Mouse (Mus musculus) heart, embryonic 12.5 days (tissue): Measurements from ENCODE around the gene Speg. TPM values are rescaled to one million over a fixed set of nuclear protein-coding genes. Genes with fewer than 3 reads are reported as not detected.

ENCODE experiments used
- ATAC-seq: fragments of 200-750 bp; cut with Nextera tagmentation; 2 replicates; pipeline ENCODE4 v1.8.0; 2017; ENCODE audit warnings: moderate TSS enrichment, moderate library complexity; ENCODE audit not compliant: insufficient number of reproducible peaks, low FRiP score
- H3K27ac ChIP-seq: fragments of 300-500 bp; sonication (generic); 2 replicates; pipeline ENCODE4 v1.5.1; 2016; ENCODE audit warnings: mild to moderate bottlenecking, moderate library complexity; ENCODE audit not compliant: poor library complexity, severe bottlenecking
- H3K27me3 ChIP-seq: fragments of 300-500 bp; sonication (generic); replicated peaks from 2 replicates; pipeline ENCODE4 v1.6.1; 2016; ENCODE audit warnings: mild to moderate bottlenecking, moderate library complexity
- H3K36me3 ChIP-seq: fragments of 300-500 bp; sonication (generic); 2 replicates; pipeline ENCODE4 v1.6.1; 2016; ENCODE audit warnings: mild to moderate bottlenecking, moderate library complexity
- H3K4me1 ChIP-seq: fragments of 300-500 bp; sonication (generic); replicated peaks from 2 replicates; pipeline ENCODE4 v1.6.1; 2016; ENCODE audit warnings: mild to moderate bottlenecking
- H3K4me2 ChIP-seq: fragments of 300-500 bp; sonication (generic); 2 replicates; pipeline ENCODE4 v1.6.1; 2016; ENCODE audit warnings: mild to moderate bottlenecking, moderate library complexity
- H3K4me3 ChIP-seq: fragments of 300-500 bp; sonication (generic); 2 replicates; pipeline ENCODE4 v1.5.1; 2016; ENCODE audit warnings: mild to moderate bottlenecking
- H3K9ac ChIP-seq: fragments of 300-500 bp; sonication (generic); 2 replicates; pipeline ENCODE4 v1.6.1; 2016; ENCODE audit warnings: mild to moderate bottlenecking, moderate library complexity
- H3K9me3 ChIP-seq: fragments of 300-500 bp; sonication (generic); replicated peaks from 2 replicates; pipeline ENCODE4 v1.6.1; 2016; ENCODE audit warnings: mild to moderate bottlenecking, moderate library complexity
- WGBS: fragments of 180-500 bp; shearing (Covaris S2); methylation state at CpG from one replicate; pipeline ENCODE4 v1.1.7; 2016; 5-methylcytosine and 5-hydroxymethylcytosine counted together
- polyA plus RNA-seq: library from polyadenylated mRNA; unstranded; fragments of >200 nt; fragmentation: Nextera tagmentation; extraction: Ambion mirVana; gene quantifications from 2 replicates; pipeline ENCODE4 v1.2.1, GENCODE M21; 2016

The Speg gene
- polyA plus RNA-seq, 1 experiment from 2014 or later = 61.5 TPM

DNA sequence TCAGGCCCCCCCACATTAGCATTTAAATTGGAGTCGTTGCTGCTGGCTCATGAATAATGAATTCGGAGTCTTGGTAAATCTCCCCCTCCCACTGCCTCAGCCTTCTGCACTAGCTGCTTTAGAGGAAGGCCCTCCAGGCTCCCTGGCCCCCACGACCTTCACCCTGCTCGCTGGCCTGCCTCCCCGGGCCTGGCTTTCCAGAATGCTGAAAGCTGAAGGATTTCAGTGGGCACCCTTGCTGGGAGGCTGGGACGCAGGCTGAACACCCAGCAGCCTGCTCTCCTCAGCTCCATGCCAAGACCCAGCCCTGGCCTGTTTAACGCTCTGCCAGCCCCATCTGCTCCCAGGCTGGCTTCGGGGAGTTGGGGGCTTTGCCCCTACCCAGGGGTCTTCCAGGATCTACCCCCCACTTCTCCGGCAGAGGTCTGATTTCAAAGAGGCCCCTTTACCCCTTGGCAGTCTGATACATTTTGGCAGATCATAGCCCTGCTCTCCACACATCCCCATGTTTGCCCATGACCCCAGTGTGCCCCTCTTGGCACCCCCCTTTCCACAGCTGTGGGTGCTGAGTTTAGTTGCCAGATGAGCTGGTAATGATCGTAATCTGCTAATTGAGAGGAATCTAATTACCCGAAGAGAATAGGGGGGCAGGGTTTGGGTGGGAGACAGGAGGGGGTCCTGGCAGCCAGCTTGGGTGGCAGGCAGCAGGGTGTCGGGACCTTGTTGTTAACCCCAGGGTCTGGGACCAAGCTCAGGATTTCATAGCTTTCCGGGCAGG, 68.3 kb downstream of the Speg start:
- H3K4me3 ChIP-seq = no peak overlapping the region
- no peak for ATAC-seq
- peaks cover 43% of the 10 kb centered on the region for H3K27me3 ChIP-seq
- H3K9me3 ChIP-seq = no peaks in the 10 kb centered on the region
- peaks cover 45% of the 10 kb centered on the region for H3K4me1 ChIP-seq
- H3K27ac ChIP-seq = no peak overlapping the region
- H3K9ac ChIP-seq = 0 out of 2 replicates have a peak overlapping the region, but pooled peaks have one; percentile 29
- H3K4me2 ChIP-seq = no peak overlapping the region
- peaks cover 37% of the 10 kb centered on the region for H3K36me3 ChIP-seq
- 43% methylated on average over 13 of the region's 13 CpGs for WGBS

DNA sequence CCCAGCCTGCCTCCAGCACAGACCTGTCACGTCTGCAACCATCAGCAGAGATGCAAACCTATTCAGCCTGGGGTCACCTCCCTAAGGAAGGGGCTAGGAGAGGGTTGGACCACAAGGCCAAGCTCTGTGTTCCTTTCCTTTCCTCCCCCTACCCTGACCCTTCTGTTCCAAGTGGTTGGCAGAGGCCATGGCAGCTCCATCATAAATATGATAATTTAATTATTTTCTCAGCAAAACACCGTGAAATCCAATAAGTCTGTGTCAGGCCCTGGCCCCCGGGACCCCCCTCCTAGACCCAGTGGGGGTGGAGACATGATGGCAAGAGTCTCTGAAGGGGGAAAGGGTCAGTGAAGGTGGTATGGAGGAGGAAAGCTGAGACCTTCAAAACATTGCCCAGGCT, 69.1 kb downstream of the Speg start:
- Histone ChIP-seq H3K4me1 (peaks cover 53% of the 10 kb centered on the region), H3K27me3 (peaks cover 51% of the 10 kb centered on the region), H3K36me3 (peaks cover 37% of the 10 kb centered on the region), H3K4me2 (no peak overlapping the region), H3K9me3 (no peaks in the 10 kb centered on the region), H3K27ac (no peak overlapping the region), H3K4me3 (no peak overlapping the region), H3K9ac (0 out of 2 replicates have a peak overlapping the region, but pooled peaks have one; percentile 29)
- WGBS = 53% methylated on average over 3 of the region's 3 CpGs
- no peak for ATAC-seq

DNA sequence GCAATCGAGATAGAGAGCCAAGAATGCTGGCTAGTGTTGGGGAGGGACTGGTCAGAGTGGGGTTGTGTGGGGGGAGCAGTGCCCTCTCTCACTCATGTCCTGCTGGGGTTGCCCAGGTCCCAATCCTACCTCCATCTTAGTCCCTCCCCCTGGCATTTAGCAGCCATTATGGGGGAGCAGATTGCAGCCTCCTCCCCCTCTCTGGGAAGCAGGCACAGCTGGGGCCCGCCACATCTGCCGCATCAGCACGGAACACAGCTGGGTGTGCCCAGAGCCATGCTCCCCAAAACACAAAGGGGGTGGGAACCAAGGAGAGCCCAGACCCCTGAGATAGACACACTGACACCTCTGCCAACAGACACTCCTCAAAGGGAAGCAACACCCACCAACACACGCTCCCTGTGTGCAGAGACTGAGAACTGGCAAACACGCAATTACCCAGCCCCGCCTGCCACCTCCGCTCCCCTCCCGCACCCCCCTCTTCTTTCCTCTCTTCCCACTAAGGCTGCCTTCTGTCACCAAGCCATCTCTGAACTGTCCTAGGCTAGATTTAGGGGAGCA, 70.1 kb downstream of the Speg start:
- WGBS = 7% methylated on average over 9 of the region's 9 CpGs
- H3K27me3 ChIP-seq = peaks cover 61% of the 10 kb centered on the region
- peak overlapping the region; percentile 75 for H3K4me2 ChIP-seq

DNA sequence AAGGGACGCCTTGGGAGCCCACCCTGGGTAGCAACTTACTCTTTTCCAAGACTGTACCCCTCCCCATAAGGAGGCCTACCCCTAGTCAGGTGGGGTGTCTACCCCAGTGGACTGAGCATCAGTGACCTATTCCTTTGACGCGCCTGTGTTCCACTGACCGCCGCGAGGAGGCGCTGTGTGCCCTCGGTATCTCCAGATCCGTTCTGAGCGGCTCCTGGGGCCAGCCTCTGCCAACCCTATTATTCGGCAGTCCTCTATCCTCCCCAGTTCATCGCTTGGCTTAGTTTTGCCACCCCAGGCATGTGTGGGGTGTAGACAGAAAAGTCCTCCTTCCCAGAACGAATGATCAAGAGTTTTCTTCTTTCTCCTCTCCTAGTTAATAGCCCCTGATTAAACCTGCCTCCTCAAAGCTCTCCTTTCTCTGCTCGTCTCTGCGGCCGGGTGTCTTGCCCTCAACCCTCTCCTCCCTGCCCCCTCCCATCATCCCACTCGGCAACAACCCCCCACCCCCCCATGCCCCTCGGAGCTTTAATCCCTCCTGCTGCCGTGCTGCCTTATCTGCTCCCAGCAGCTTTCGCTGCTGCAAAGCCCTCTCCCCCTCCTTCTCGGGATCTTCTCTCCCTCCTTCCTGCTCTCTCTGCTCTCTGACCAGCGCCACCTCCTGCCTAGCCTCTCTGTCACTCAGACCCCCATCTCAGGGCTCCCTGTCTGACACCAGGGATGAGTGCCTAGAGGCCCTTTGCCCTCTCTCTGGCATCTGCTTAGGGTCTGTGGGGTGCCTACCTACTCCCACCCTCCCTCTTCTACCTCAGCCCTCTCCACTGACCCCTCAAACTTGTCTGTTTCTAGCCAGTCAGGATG, 70.9 kb downstream of the Speg start:
- H3K4me1 ChIP-seq = peaks cover 70% of the 10 kb centered on the region
- no peaks in the 10 kb centered on the region for H3K9me3 ChIP-seq
- ATAC-seq = peak; percentile 25
- peaks cover 69% of the 10 kb centered on the region for H3K27me3 ChIP-seq
- peak overlapping the region; percentile 75 for H3K4me2 ChIP-seq
- peak overlapping the region; percentile 62 for H3K9ac ChIP-seq
- WGBS = under 1% methylated on average over 22 of the region's 22 CpGs
- peak overlapping the region; percentile 34 for H3K4me3 ChIP-seq
- peaks cover 25% of the 10 kb centered on the region for H3K36me3 ChIP-seq
- H3K27ac ChIP-seq = 0 out of 2 replicates have a peak overlapping the region, but pooled peaks have one; percentile 26

More for the DNA sequence above, 70.1 kb downstream of the Speg start:
- ATAC-seq = no peak
- no peaks in the 10 kb centered on the region for H3K9me3 ChIP-seq
- peaks cover 33% of the 10 kb centered on the region for H3K36me3 ChIP-seq
- 0 out of 2 replicates have a peak overlapping the region, but pooled peaks have one; percentile 62 for H3K9ac ChIP-seq
- H3K27ac ChIP-seq = no peak overlapping the region
- no peak overlapping the region for H3K4me3 ChIP-seq
- H3K4me1 ChIP-seq = peaks cover 63% of the 10 kb centered on the region

DNA sequence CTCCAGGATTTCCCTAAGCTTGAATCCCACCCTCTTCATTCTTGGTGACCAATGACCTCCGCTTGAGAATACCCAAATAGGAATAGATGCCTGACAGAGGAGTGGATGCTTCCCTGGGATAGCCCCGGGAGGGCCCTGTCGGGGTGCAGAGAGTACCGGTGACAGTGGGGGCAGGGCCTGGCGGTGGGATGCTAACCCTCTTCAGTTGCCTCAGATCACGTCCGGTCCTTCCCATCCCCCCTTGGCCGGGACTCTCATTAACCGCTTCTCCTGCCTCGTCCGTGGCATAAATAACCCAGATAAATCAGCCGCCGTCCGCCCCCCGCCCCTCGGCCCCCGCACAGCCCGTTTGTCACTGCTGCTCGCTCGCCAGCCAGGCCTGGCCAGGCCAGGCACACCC, 71.6 kb downstream of the Speg start:
- no peak for ATAC-seq
- WGBS = 5% methylated on average over 19 of the region's 20 CpGs
- peaks cover 75% of the 10 kb centered on the region for H3K27me3 ChIP-seq
- H3K4me3 ChIP-seq = peak overlapping the region; percentile 34; the same call in 1 of the 2 replicates
- H3K27ac ChIP-seq = 0 out of 2 replicates have a peak overlapping the region, but pooled peaks have one; percentile 26
- H3K4me1 ChIP-seq = peaks cover 74% of the 10 kb centered on the region
- H3K4me2 ChIP-seq = peak overlapping the region; percentile 75
- H3K9ac ChIP-seq = peak overlapping the region; percentile 48
- H3K36me3 ChIP-seq = peaks cover 19% of the 10 kb centered on the region
- H3K9me3 ChIP-seq = no peaks in the 10 kb centered on the region

GRCm38 (mm10) chr1:75447265-75448051, 72.4 kb downstream of the Speg start:
- peak overlapping the region; percentile 75 for H3K4me2 ChIP-seq
- peak overlapping the region; percentile 48; the same call in 1 of the 2 replicates for H3K9ac ChIP-seq
- 0 out of 2 replicates have a peak overlapping the region, but pooled peaks have one; percentile 5 for H3K27ac ChIP-seq
- WGBS = 8% methylated on average over 10 of the region's 10 CpGs
- H3K9me3 ChIP-seq = no peaks in the 10 kb centered on the region
- H3K27me3 ChIP-seq = peaks cover 83% of the 10 kb centered on the region
- no peak for ATAC-seq
- peaks cover 74% of the 10 kb centered on the region for H3K4me1 ChIP-seq
- peaks cover 11% of the 10 kb centered on the region; the same call in 1 of the 2 replicates for H3K36me3 ChIP-seq
- H3K4me3 ChIP-seq = no peak overlapping the region

DNA sequence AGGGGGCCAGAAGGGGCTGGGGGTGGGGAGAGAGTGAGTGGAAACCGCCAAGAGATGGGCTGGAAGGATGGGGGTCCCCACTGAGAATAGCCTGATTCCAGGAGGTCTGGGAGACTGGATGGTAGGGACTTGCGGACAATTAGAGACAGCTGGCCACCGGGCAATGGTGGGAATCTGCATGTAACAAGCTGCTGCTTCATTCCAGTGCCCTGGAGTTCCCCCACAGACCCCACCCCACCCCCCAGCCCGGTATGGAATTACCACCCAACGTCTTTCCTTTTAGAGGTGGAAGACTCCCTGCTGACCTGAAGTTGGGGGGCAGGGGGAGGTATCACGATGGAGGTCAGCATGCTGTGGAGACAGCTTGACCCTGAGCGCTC, 72.9 kb downstream of the Speg start:
- Histone ChIP-seq H3K36me3 (peaks cover 5% of the 10 kb centered on the region; the same call in 1 of the 2 replicates), H3K9ac (peak overlapping the region; percentile 47; the same call in 1 of the 2 replicates), H3K27ac (0 out of 2 replicates have a peak overlapping the region, but pooled peaks have one; percentile 5), H3K27me3 (peaks cover 89% of the 10 kb centered on the region), H3K4me2 (peak overlapping the region; percentile 51), H3K4me1 (peaks cover 74% of the 10 kb centered on the region), H3K9me3 (no peaks in the 10 kb centered on the region), H3K4me3 (no peak overlapping the region)
- WGBS = 5% methylated on average over 7 of the region's 7 CpGs
- ATAC-seq = no peak

- no peak overlapping the region; the same call in 1 of the 2 replicates for H3K9ac ChIP-seq
- no peak overlapping the region for H3K27ac ChIP-seq
- ATAC-seq = no peak
- peaks cover 74% of the 10 kb centered on the region for H3K4me1 ChIP-seq
- no peaks in the 10 kb centered on the region for H3K9me3 ChIP-seq
- 0 out of 2 replicates have a peak overlapping the region, but pooled peaks have one; percentile 2 for H3K4me2 ChIP-seq
- WGBS = 2% methylated on average over 14 of the region's 14 CpGs
- peaks cover 89% of the 10 kb centered on the region for H3K27me3 ChIP-seq
- H3K4me3 ChIP-seq = no peak overlapping the region
- no peaks in the 10 kb centered on the region for H3K36me3 ChIP-seq
Observed at GRCm38 (mm10) chr1:75448937-75449336, 73.8 kb downstream of the Speg start.

GRCm38 (mm10) chr1:75449377-75450135, 74.5 kb downstream of the Speg start:
- Histone ChIP-seq H3K9me3 (no peaks in the 10 kb centered on the region), H3K4me1 (peaks cover 68% of the 10 kb centered on the region), H3K9ac (no peak overlapping the region), H3K27ac (no peak overlapping the region), H3K27me3 (peaks cover 89% of the 10 kb centered on the region), H3K36me3 (no peaks in the 10 kb centered on the region), H3K4me3 (0 out of 2 replicates have a peak overlapping the region, but pooled peaks have one; percentile 36), H3K4me2 (peak overlapping the region; percentile 71)
- WGBS = 4% methylated on average over 8 of the region's 8 CpGs
- ATAC-seq = no peak
